Mouse (Mus musculus) liver, adult 2 months (tissue): Measurements from ENCODE around the gene Gas2l3. TPM values are rescaled to one million over a fixed set of nuclear protein-coding genes. Genes with fewer than 3 reads are reported as not detected.

ENCODE experiments used
- DNase-seq: peaks from one replicate; pipeline ENCODE4 v3.0.0-alpha.2; 2011; ENCODE audit warnings: low read depth, low spot score; ENCODE audit errors: extremely low read depth
- H3K27ac ChIP-seq: fragments of 200-500 bp; replicated peaks from 2 replicates; pipeline ENCODE4 v1.5.1; 2012; ENCODE audit warnings: low read depth, mild to moderate bottlenecking, control low read depth, inconsistent platforms, low read length; ENCODE audit not compliant: insufficient read depth
- H3K27me3 ChIP-seq: fragments of 200-500 bp; 2 replicates; pipeline ENCODE4 v1.6.1; 2012; ENCODE audit warnings: mild to moderate bottlenecking, moderate library complexity, low read length, inconsistent platforms; ENCODE audit not compliant: control insufficient read depth, insufficient read depth
- H3K36me3 ChIP-seq: fragments of 200-500 bp; 2 replicates; pipeline ENCODE4 v1.6.1; 2012; ENCODE audit warnings: low read length, inconsistent platforms; ENCODE audit not compliant: control insufficient read depth, insufficient read depth
- H3K4me1 ChIP-seq: fragments of 200-500 bp; 2 replicates; pipeline ENCODE4 v1.6.1; 2011; ENCODE audit warnings: low read length; ENCODE audit not compliant: control insufficient read depth, insufficient read depth
- H3K4me3 ChIP-seq: fragments of 200-500 bp; 2 replicates; pipeline ENCODE4 v1.5.1; 2011; ENCODE audit warnings: low read depth, mild to moderate bottlenecking, control low read depth, low read length, moderate library complexity; ENCODE audit not compliant: insufficient read depth
- H3K79me2 ChIP-seq: fragments of 200-500 bp; 2 replicates; pipeline ENCODE4 v1.6.1; 2012; ENCODE audit warnings: inconsistent platforms, mild to moderate bottlenecking, low read length, moderate library complexity; ENCODE audit not compliant: control insufficient read depth, insufficient read depth
- H3K9ac ChIP-seq: fragments of 200-500 bp; 2 replicates; pipeline ENCODE4 v1.6.1; 2012; ENCODE audit warnings: low read depth, mild to moderate bottlenecking, control low read depth, inconsistent platforms, low read length
- CTCF ChIP-seq: fragments of 200-500 bp; IDR thresholded peaks from 2 replicates; pipeline ENCODE4 v1.5.1; 2011; ENCODE audit warnings: low read depth, low read length, control low read depth
- POLR2A ChIP-seq: fragments of 200-500 bp; IDR thresholded peaks from 2 replicates; pipeline ENCODE4 v1.6.1; 2011; ENCODE audit warnings: low read length, control low read depth; ENCODE audit not compliant: insufficient read depth; ENCODE audit errors: extremely low read depth
- WGBS: fragments of 180-500 bp; shearing (Covaris S2); methylation state at CpG from one replicate; pipeline ENCODE4 v1.1.7; 2018; 5-methylcytosine and 5-hydroxymethylcytosine counted together
- polyA plus RNA-seq: library from polyadenylated mRNA; depleted of rRNA; stranded (reverse); fragments of >200 nt; gene quantifications from 2 replicates; pipeline ENCODE4 v1.2.3, GENCODE M21; 2012
- total RNA-seq: library from RNA; depleted of rRNA; stranded (reverse); fragments of >200 nt; gene quantifications from 2 replicates; pipeline ENCODE4 v1.2.3, GENCODE M21; 2014

Gene Gas2l3
- total and polyA plus RNA-seq, 2 experiments, result 0.38 to 1.2 TPM

DNA sequence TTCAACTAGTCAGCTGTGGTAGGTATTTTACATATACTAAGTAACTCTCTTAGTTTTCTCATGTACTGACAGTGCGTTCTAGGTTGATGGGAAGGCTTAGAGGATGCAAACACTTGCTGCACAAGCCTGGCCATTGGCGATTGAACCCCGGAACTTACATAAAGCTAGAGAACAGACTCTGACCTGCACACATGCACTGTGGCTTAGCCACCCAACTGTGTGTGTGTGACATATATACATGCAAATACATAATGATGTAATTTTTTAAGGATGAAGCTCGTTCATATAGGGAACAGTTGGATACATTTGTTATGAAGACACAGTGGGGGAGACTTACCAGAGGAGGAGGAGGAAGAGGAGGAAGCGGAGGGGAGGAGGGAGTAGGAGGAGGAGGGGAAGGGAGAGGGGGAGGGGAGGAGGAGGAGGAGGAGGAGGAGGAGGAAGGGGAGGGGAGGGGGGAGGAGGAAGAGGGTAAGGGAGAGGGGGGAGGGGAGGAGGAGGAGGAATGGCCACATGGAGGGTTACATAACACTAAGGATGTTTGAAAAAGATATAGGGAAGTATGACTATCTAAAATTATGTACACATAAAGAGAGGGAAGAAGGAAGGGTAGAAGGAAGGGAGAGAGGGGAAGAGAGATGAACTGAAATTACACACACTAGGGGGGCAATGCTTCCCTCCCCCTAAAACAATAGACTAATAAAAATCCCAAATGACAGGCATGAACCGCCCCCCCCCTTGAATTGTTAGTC lies 36.9 kb downstream of the Gas2l3 start:
- Histone ChIP-seq H3K4me1 (no peaks in the 10 kb centered on the region), H3K36me3 (0 out of 2 replicates have a peak, but pooled peaks cover 1% of the 10 kb centered on the region), H3K9ac (no peak overlapping the region), H3K4me3 (no peak overlapping the region), H3K27ac (no peak overlapping the region), H3K79me2 (no peaks in the 10 kb centered on the region), H3K27me3 (no peaks in the 10 kb centered on the region)
- TF ChIP-seq CTCF (no peak), POLR2A (no peak)
- no peak for DNase-seq
- WGBS, result 79% methylated on average over 6 of the region's 6 CpGs

DNA sequence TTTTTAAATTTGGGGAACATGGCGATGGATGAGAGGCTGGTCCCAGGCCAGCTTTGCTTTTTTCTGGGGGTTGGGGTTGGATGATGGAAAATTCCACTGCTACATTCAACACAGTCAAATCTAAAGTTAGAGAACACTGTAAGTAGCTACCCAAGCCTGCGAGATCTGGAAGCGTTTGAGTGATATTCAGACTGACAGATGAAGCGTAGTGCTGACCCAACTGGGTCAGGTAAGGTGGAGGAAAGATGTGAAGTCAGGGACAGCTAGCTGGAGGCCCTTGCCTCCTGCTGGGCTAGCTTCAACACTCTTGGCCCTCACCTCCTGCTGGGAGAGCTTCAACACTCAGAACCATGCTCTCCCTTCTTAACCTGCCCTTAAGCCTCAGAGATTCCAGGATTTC lies 38.8 kb downstream of the Gas2l3 start:
- no peaks in the 10 kb centered on the region for H3K4me1 ChIP-seq
- WGBS, result 89% methylated on average over 4 of the region's 4 CpGs
- no peak overlapping the region for H3K9ac ChIP-seq

DNA sequence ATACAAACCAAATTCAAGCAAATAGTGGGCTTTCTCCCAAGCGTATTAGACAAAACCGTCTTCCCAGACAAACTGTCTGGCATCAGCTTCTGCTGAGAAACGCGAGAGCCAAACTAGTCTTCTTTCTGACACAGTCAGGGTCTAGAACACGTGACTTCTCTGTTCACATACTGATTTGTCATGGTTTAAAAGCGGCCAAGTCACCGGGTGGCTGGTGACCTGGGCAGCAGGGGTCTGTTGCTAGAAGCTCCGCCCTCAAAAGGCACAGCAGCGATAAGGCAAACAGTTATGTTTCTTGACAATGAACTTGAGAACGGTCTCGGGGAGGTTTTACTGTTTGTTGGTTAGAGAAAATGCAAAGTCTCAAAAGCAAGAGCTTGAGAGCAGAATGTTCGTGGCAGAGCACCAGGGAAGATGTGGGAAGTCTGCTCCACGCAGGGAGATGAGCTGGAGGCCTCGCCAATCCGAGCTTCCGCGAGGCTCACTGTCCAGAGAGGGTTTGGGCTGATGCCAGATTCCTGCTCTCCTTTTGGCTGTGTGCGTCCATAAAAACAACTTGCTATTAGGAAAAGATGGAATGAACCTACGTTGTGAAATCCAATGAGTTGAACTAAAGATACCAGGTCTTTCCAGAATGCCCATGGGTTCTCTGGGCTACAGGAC lies 43.0 kb downstream of the Gas2l3 start:
- H3K27ac ChIP-seq, result no peak overlapping the region
- 87% methylated on average over 19 of the region's 19 CpGs for WGBS
- TF ChIP-seq POLR2A, result no peak
- TF ChIP-seq CTCF, result no peak
- H3K79me2 ChIP-seq, result no peaks in the 10 kb centered on the region
- H3K4me1 ChIP-seq, result no peaks in the 10 kb centered on the region; the same call in 1 of the 2 replicates
- no peak overlapping the region for H3K9ac ChIP-seq
- H3K4me3 ChIP-seq, result no peak overlapping the region
- no peaks in the 10 kb centered on the region for H3K36me3 ChIP-seq
- peak; percentile 11 for DNase-seq
- H3K27me3 ChIP-seq, result no peaks in the 10 kb centered on the region

More for the DNA sequence above, 38.8 kb downstream of the Gas2l3 start:
- Histone ChIP-seq H3K4me3 (no peak overlapping the region), H3K36me3 (no peaks in the 10 kb centered on the region), H3K27ac (no peak overlapping the region), H3K79me2 (no peaks in the 10 kb centered on the region), H3K27me3 (no peaks in the 10 kb centered on the region)
- TF ChIP-seq CTCF (no peak), POLR2A (no peak)
- DNase-seq, result no peak

DNA sequence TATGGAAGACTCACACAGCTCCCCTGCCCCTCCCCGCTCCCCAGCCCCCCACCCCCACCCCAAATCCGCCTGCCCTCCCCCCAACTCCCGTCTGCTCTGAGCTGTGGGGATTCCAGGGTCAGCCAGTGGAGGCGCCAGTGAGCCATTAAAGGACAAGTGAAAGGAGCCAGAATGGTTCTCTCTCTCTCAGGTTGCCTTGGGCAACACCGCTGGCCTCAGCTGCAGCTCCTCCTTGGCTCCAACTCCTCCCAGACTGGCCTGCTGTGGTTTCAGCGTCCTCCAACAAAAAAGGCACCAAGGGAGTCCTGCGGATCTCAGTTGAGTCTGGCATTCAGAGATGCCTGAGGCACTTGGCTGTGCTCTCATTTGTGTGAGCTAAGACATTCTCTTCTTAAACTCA lies 47.9 kb downstream of the Gas2l3 start:
- WGBS, result 11% methylated on average over 7 of the region's 7 CpGs

DNA sequence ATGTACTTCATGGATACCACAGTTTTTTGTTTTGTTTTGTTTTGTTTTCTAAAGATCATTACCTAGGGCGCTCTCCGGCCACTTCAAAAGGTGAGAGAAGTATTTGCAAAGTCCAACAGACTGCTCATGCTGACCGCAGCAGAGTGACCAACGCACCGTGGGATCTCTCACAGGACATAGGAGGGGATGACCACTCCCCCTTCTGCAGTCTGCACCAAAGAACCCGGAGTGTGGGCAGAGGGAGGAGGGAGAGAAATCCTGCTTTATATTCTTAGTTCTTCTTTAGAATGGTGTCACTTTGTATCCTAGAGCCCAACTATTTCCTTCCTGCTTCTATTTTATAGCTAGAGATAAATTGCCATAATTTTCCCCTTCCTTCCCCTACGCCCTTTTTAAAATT lies 48.4 kb downstream of the Gas2l3 start:
- 54% methylated on average over 7 of the region's 7 CpGs for WGBS
- Histone ChIP-seq H3K4me3 (no peak overlapping the region), H3K4me1 (no peaks in the 10 kb centered on the region; the same call in 1 of the 2 replicates), H3K27me3 (no peaks in the 10 kb centered on the region), H3K36me3 (no peaks in the 10 kb centered on the region), H3K9ac (no peak overlapping the region), H3K79me2 (no peaks in the 10 kb centered on the region), H3K27ac (no peak overlapping the region)
- no peak for TF ChIP-seq POLR2A
- no peak for TF ChIP-seq CTCF
- DNase-seq, result no peak

More for the DNA sequence above, 47.9 kb downstream of the Gas2l3 start:
- H3K79me2 ChIP-seq, result no peaks in the 10 kb centered on the region
- H3K9ac ChIP-seq, result no peak overlapping the region
- no peaks in the 10 kb centered on the region for H3K27me3 ChIP-seq
- H3K27ac ChIP-seq, result no peak overlapping the region
- H3K4me3 ChIP-seq, result no peak overlapping the region
- peak; percentile 18 for DNase-seq
- TF ChIP-seq CTCF (peak; percentile 51), POLR2A (no peak)
- no peaks in the 10 kb centered on the region; the same call in 1 of the 2 replicates for H3K4me1 ChIP-seq
- no peaks in the 10 kb centered on the region for H3K36me3 ChIP-seq

DNA sequence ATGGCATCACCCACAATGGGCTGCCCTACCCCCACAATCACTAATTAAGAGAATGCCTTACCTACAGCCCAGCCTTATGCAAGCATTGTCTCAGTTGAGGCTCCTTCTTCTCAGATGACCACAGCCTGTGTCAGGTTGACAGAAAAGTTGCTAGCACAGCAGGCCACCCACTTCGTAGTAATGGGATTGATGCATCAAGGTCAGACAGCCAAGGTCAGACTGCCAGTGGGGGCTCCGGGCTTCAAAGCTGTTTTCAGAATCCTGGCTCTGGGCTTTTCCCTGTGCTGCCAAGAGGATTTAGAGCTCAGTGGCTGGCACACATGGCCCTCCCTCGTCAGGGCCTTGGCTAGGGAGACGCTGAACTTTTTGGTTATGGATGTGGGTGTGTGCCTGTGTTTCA lies 51.1 kb downstream of the Gas2l3 start:
- 48% methylated on average over 4 of the region's 4 CpGs for WGBS
- Histone ChIP-seq H3K27me3 (no peaks in the 10 kb centered on the region), H3K9ac (no peak overlapping the region), H3K36me3 (no peaks in the 10 kb centered on the region), H3K4me3 (no peak overlapping the region), H3K27ac (no peak overlapping the region), H3K4me1 (no peaks in the 10 kb centered on the region; the same call in 1 of the 2 replicates), H3K79me2 (no peaks in the 10 kb centered on the region)
- no peak for TF ChIP-seq POLR2A
- no peak for TF ChIP-seq CTCF
- no peak for DNase-seq
